Mouse (Mus musculus) gastrocnemius, postnatal 36 days (tissue): Measurements from ENCODE around the gene Dhtkd1. TPM values are rescaled to one million over a fixed set of nuclear protein-coding genes. Genes with fewer than 3 reads are reported as not detected.

Experiments
- DNase-seq, 2 experiments: peaks; one replicate each; pipeline ENCODE4 v3.0.0; 2022
- intact Hi-C: fragments of 180-260 bp; cut with DNase I; formaldehyde crosslinking; loops from one replicate; pipeline ENCODE4 v1.15.1; 2025
- total RNA-seq, 2 experiments: library from RNA; stranded (reverse); gene quantifications; 2 replicates each; pipeline ENCODE4 v1.2.3; 2021

Gene Dhtkd1
- total RNA-seq, 2 experiments from 2014 or later, result 1.3 to 4.6 TPM

GRCm38 (mm10) chr2:5934936-5935335, 7.7 kb downstream of the Dhtkd1 start:
- intact Hi-C loops, result no loop called here
- DNase-seq, result no peak

GRCm38 (mm10) chr2:5931938-5932337, 10.7 kb downstream of the Dhtkd1 start:
- no peak for DNase-seq
- intact Hi-C loops, result no loop called here

- intact Hi-C loops, result no loop called here
- no peak for DNase-seq
These were observed 12.1 kb downstream of the Dhtkd1 start for GRCm38 (mm10) chr2:5930291-5931054.

- no peak for DNase-seq
- intact Hi-C loops, result no loop called here
These were observed 12.8 kb downstream of the Dhtkd1 start for GRCm38 (mm10) chr2:5929793-5930192.

GRCm38 (mm10) chr2:5927481-5927880, 15.1 kb downstream of the Dhtkd1 start:
- DNase-seq, result no peak
- intact Hi-C loops, result no loop called here

GRCm38 (mm10) chr2:5923786-5924185, 18.8 kb downstream of the Dhtkd1 start:
- intact Hi-C loops, result no loop called here
- DNase-seq, result no peak

- intact Hi-C loops, result no loop called here
- DNase-seq, result no peak
These were observed 19.8 kb downstream of the Dhtkd1 start for GRCm38 (mm10) chr2:5922823-5923222.

- DNase-seq, result no peak
These were observed 31.2 kb downstream of the Dhtkd1 start for GRCm38 (mm10) chr2:5911282-5911965.

GRCm38 (mm10) chr2:5906625-5907024, 36.0 kb downstream of the Dhtkd1 start:
- DNase-seq, result no peak
- intact Hi-C loops, result no loop called here

More at GRCm38 (mm10) chr2:5911282-5911965, 31.2 kb downstream of the Dhtkd1 start:
- intact Hi-C loops, result no loop called here

- no peak for DNase-seq
- intact Hi-C loops, result no loop called here
These were observed 36.5 kb downstream of the Dhtkd1 start for GRCm38 (mm10) chr2:5906092-5906491.

- no peak for DNase-seq
- intact Hi-C loops, result no loop called here
These were observed 42.4 kb downstream of the Dhtkd1 start for GRCm38 (mm10) chr2:5900145-5900544.

GRCm38 (mm10) chr2:5894843-5895570, 47.6 kb downstream of the Dhtkd1 start, which contains the start of gene Sec61a2:
TSS of gene Sec61a2 (minus strand) at chr2:5895432.
- DNase-seq, result peak; percentile 99 to 100
- intact Hi-C loops, result no loop called here

GRCm38 (mm10) chr2:5894296-5894695, 48.3 kb downstream of the Dhtkd1 start:
- no peak for DNase-seq
- intact Hi-C loops, result no loop called here

- DNase-seq, result no peak
- intact Hi-C loops, result no loop called here
These were observed 53.2 kb downstream of the Dhtkd1 start for GRCm38 (mm10) chr2:5889412-5889811.

GRCm38 (mm10) chr2:5888865-5889264, 53.7 kb downstream of the Dhtkd1 start:
- no peak for DNase-seq
- intact Hi-C loops, result no loop called here

- intact Hi-C loops, result no loop called here
- DNase-seq, result no peak
These were observed 65.1 kb downstream of the Dhtkd1 start for GRCm38 (mm10) chr2:5877446-5877845.

GRCm38 (mm10) chr2:5869746-5870145, 72.8 kb downstream of the Dhtkd1 start:
- intact Hi-C loops, result no loop called here
- no peak for DNase-seq

GRCm38 (mm10) chr2:5867681-5868080, 74.9 kb downstream of the Dhtkd1 start:
- intact Hi-C loops, result no loop called here

GRCm38 (mm10) chr2:5862834-5863233, 79.8 kb downstream of the Dhtkd1 start, which contains the start of gene Gm13199:
TSS of gene Gm13199 (minus strand) at chr2:5862934.
- no peak for DNase-seq
- intact Hi-C loops, result no loop called here

More at GRCm38 (mm10) chr2:5867681-5868080, 74.9 kb downstream of the Dhtkd1 start:
- no peak for DNase-seq

GRCm38 (mm10) chr2:5851866-5852265, 90.7 kb downstream of the Dhtkd1 start:
- no peak for DNase-seq
- intact Hi-C loops, result no loop called here

GRCm38 (mm10) chr2:5851116-5851515, 91.5 kb downstream of the Dhtkd1 start:
- intact Hi-C loops, result no loop called here

More at GRCm38 (mm10) chr2:5851116-5851515, 91.5 kb downstream of the Dhtkd1 start:
- no peak for DNase-seq
